Mouse (Mus musculus) midbrain, embryonic 15.5 days (tissue): ENCODE data around the gene Nr1h3. TPM values are rescaled to one million over a fixed set of nuclear protein-coding genes. Genes with fewer than 3 reads are reported as not detected.

ENCODE experiments used
- polyA plus RNA-seq: library from polyadenylated mRNA; unstranded; fragments of >200 nt; fragmentation: Nextera tagmentation; extraction: Ambion mirVana; gene quantifications from 2 replicates; pipeline ENCODE4 v1.2.1, GENCODE M21; 2015

The Nr1h3 gene
- polyA plus RNA-seq, 1 experiment from 2014 or later: 2.7 TPM

Other genes starting within 250 kb of the Nr1h3 start
- gene Rapsn, start 167.2 kb downstream of the Nr1h3 start, polyA plus RNA-seq: 0.61 and 1.2 TPM in 2 replicates
- 226 and 233 TPM in 2 replicates for gene Psmc3, start 148.8 kb downstream of the Nr1h3 start, polyA plus RNA-seq
- 35.7 and 36.8 TPM in 2 replicates for gene Slc39a13, start 132.4 kb downstream of the Nr1h3 start, polyA plus RNA-seq
- gene Spi1, start 120.4 kb downstream of the Nr1h3 start, polyA plus RNA-seq: 3.3 and 4.2 TPM in 2 replicates
- 0.05 and 0.41 TPM in 2 replicates for gene Mybpc3, start 84.7 kb downstream of the Nr1h3 start, polyA plus RNA-seq
- 65.4 and 69.3 TPM in 2 replicates for gene Madd, start 19.0 kb downstream of the Nr1h3 start, polyA plus RNA-seq
- gene Acp2, start 51 bp upstream of the Nr1h3 start, polyA plus RNA-seq: 37.2 and 43.6 TPM in 2 replicates
- 18.1 and 18.8 TPM in 2 replicates for gene Ddb2, start 34.1 kb upstream of the Nr1h3 start, polyA plus RNA-seq
- 12.2 and 15.4 TPM in 2 replicates for gene Pacsin3, start 53.1 kb upstream of the Nr1h3 start, polyA plus RNA-seq
- 76.0 and 76.1 TPM in 2 replicates for gene Arfgap2, start 62.1 kb upstream of the Nr1h3 start, polyA plus RNA-seq
- gene 1110051M20Rik, start 241.9 kb upstream of the Nr1h3 start, polyA plus RNA-seq: 179 TPM in 2 replicates